Mouse (Mus musculus): ENCODE measurements around the gene Kirrel.

DNA sequence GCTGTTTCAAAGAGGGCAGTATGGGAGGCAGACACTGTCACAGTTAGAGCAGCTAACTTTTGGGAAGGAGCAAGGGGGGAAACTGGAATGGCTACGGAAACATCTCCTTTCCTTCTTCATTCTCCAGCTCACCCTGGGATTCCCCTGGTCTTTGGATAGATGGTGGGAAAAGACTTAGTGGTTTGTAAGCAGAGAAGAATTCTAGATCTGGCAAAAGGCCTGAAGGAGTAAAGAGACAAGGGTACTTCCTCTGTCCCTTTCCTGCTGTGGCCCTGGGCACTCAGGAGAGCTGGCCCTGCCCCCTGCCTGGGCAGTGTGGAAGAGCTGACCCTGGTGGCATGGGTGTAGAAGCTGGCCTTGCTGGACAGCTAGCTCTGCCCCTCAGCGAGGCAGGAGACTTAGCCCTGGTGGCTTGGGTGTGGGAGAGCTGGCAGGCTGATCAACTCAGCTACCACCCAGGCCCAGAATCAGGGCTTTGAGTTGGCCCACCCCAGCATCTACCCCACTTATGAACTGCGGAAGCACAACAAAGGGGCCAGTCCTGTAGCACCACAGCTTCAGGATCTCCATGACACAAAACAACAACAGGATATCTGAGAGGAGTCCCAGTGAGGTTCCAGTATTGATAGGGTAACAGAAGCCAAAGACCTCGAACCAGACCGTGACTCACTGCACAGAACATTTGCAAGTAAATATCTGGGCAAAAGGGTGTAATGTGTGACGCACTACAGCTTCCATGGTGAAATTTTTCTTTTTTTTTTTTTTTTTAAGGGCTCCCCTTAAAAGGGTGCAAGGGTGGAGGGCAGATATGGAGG, 58.6 kb downstream of the Kirrel start:
- TF ChIP-seq MYOD1 (IDR thresholded peaks at IDR 0.05; ENCODE audit: control insufficient read depth in 1 of 3, insufficient read length in 2 of 3, low read depth in 2 of 3) (no peak), MAX (IDR thresholded peaks at IDR 0.05; ENCODE audit: low read depth) (no peak), POLR2A (IDR thresholded peaks at IDR 0.05; ENCODE audit: insufficient read length, low read depth) (no peak), USF1 (IDR thresholded peaks at IDR 0.05; ENCODE audit: low read depth) (no peak)

Measured in myocyte (in vitro differentiated cells).